Mouse (Mus musculus) spleen, postnatal 10 days (tissue): ENCODE measurements around the gene Asic4.
A peak's percentile ranks its signal among the peaks of the same experiment; 100 is the strongest.

Source experiments
- DNase-seq, 2 experiments: peaks; one replicate each; pipeline ENCODE4 v3.0.0; 2021 to 2022; ENCODE audit warnings: low spot score in 2 of 2

Asic4 gene

DNA sequence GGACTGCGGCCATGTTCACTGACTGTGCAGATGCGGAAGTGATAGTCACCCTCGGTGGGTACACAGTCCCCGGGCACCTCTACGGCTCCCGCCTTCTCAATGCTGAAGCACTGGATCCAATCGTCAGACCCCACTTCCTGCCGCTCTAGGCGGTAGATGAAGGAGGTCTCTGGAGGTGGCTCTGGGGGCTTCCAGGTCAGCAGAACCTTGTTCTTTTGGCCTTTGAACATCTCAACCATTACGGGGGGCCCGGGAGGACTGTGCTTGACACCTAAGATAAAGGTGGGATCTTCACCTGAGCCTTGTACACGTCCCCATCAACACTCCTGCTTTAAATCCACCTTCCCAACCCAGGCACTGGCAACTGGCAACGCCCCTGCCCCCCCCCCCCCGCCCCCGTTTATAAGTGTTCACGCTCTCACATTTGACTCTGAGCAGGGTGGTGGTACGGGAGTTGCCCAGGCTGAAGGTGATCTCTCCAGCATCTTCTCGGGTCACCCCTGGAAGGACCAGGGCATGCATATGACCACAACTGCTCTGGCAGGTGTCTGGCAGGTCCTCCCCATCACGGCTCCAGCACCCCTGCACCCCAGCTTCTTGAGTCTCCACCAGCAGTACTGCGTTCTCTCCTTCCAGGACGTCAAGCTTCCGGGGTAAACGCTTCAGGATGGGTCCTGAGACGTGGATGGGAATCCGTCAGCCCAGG, 52.9 kb downstream of the Asic4 start:
- DNase-seq, result no peak

GRCm38 (mm10) chr1:75503651-75503980, 53.4 kb downstream of the Asic4 start:
- DNase-seq, result no peak

- DNase-seq, result no peak
Observed at GRCm38 (mm10) chr1:75504256-75505045, 54.2 kb downstream of the Asic4 start.

GRCm38 (mm10) chr1:75505159-75505955, 55.1 kb downstream of the Asic4 start:
- DNase-seq, result no peak

DNA sequence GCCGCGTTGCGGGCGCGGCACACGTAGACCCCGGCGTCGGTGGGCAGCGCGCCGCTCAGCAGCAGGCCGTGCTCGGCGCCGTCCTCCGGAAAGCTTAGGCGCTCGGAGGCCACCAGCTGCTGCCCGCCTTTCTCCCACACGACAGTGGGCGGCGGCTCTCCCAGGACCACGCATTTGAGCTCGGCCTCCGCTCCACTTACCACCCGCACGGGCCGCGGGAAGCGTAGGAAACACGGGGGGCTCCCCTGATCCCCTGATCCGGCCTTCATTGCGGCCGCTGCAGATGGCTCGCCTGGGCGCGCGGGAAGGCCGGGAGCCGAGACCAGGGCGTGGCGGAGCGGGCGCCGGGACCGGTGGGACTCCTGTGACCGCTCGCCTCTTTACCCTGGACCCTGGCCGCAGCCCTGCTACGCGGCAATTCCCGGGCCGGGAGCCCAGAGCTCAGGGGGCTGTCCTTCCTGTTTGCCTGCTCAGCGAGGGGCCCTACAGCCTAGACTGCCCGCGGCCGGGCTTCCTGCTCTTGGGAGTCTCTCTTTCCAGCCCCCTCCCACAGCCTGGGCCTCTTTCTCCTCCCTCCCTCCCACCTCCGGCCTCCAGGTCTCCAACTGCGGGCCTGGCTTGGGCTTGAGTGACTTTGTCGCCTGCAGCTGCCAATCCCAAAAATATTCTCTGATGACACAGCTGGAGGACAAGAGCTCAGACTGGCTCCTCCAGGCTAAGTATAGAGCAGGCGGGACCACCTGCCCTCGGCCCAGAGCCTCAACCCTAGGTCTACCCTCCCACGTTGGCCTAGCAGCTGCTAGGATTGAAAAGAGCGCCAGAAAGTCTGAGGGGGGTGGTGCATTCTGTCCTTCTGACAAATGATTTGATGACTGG, 56.0 kb downstream of the Asic4 start, which contains the start of gene Obsl1:
TSS of gene Obsl1 (minus strand) at position 497 of the 876 bp plus-strand sequence.
- DNase-seq, result no peak

- DNase-seq, result no peak
Observed at GRCm38 (mm10) chr1:75507006-75507405, 56.8 kb downstream of the Asic4 start, which contains the start of gene Inha. Inha (plus strand) TSS chr1:75507077.

GRCm38 (mm10) chr1:75509586-75509985, 59.4 kb downstream of the Asic4 start:
- DNase-seq, result no peak

DNA sequence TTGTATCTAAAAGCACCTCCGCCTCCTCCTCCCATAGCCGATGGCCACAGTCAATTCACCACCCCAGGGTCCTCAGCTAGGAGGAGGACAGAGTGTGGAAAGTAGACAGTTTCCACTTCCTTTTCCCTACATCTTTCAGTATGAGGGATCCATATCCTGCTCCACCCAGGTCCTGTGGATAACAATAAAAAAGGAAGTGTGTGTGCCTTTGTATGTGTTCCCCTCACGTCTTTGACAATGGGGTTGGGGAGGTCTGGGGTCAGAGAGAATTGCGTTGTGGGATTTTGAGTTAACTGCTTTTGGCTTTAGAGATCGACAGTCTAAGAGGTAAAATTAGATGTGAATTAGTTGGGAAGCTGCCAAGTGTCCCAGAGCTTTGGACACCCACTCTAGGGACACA, 59.9 kb downstream of the Asic4 start:
- DNase-seq, result no peak

GRCm38 (mm10) chr1:75511437-75512210, 61.4 kb downstream of the Asic4 start:
- no peak for DNase-seq

- DNase-seq, result no peak
Observed at GRCm38 (mm10) chr1:75512550-75512949, 62.3 kb downstream of the Asic4 start.

- no peak for DNase-seq
Observed at GRCm38 (mm10) chr1:75516703-75517380, 66.6 kb downstream of the Asic4 start.

DNA sequence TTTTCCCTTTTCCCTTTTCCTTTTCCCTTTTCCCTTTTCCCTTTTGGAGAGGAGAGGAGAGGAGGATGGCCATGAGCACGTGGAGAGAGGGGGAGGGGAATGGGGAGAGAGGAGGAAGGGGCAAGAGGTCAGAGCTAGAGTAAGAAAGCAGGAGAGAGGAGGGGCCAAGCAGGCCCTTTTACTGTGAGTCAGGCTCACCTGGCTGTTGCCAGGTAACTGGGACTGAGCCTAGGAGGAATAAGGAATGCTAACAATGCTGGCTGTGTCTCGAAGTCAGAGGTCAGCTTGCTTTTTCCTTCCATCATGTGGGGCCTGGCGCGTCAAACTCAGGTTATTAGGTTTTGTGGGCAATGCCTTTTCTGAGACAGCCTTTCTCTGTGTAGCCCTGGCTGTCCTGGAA, 67.7 kb downstream of the Asic4 start:
- DNase-seq, result no peak

- DNase-seq, result no peak
Observed at GRCm38 (mm10) chr1:75518427-75518826, 68.2 kb downstream of the Asic4 start.

DNA sequence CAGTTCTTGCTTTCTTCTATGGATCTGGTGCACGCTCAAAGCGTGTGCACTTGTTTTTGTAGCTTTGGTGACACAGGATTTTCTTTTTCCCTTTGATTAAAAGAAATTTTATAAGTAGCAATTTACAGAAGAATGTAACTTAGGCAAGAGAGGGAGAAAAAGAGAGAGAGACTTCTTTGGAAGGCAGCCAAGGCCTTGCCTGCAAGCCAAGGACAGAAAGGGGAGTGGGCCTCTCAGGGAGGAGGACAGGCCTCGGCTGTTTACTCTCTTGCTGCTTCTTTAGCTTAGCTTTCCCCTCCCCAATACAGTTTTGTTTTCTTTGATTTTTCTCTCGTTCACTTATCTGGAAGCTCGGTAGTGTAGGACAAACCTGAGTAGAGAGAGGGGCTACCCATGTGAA, 69.3 kb downstream of the Asic4 start:
- no peak for DNase-seq

- peak; percentile 83 to 94 for DNase-seq
Observed at GRCm38 (mm10) chr1:75521321-75522031, 71.2 kb downstream of the Asic4 start, which contains the start of gene Stk11ip. Stk11ip (plus strand) TSS chr1:75521529.
